Mouse (Mus musculus) kidney, adult 2 months (tissue): ENCODE results near the gene Cd244a. TPM values are rescaled to one million over a fixed set of nuclear protein-coding genes. Genes with fewer than 3 reads are reported as not detected.
A peak's percentile ranks its signal among the peaks of the same experiment; 100 is the strongest.

ENCODE experiments used
- DNase-seq: peaks from one replicate; pipeline ENCODE4 v3.0.0; 2021
- H3K27ac ChIP-seq: fragments of 200-500 bp; 2 replicates; pipeline ENCODE4 v1.5.1; 2012; ENCODE audit warnings: low read depth, low read length, control low read depth, inconsistent platforms; ENCODE audit not compliant: insufficient read depth
- H3K27me3 ChIP-seq: fragments of 200-500 bp; replicated peaks from 2 replicates; pipeline ENCODE4 v1.6.1; 2012; ENCODE audit warnings: mild to moderate bottlenecking, moderate library complexity, low read length, inconsistent platforms; ENCODE audit not compliant: control insufficient read depth, insufficient read depth
- H3K36me3 ChIP-seq: fragments of 200-500 bp; 2 replicates; pipeline ENCODE4 v1.6.1; 2012; ENCODE audit warnings: mild to moderate bottlenecking, moderate library complexity, low read length, inconsistent platforms; ENCODE audit not compliant: control insufficient read depth, insufficient read depth
- H3K4me1 ChIP-seq: fragments of 200-500 bp; 2 replicates; pipeline ENCODE4 v1.6.1; 2011; ENCODE audit warnings: low read length; ENCODE audit not compliant: control insufficient read depth, insufficient read depth
- H3K4me3 ChIP-seq: fragments of 200-500 bp; 2 replicates; pipeline ENCODE4 v1.5.1; 2011; ENCODE audit warnings: mild to moderate bottlenecking, low read depth, low read length, control low read depth; ENCODE audit not compliant: insufficient read depth
- CTCF ChIP-seq: fragments of 200-500 bp; conservative IDR thresholded peaks from 2 replicates; pipeline ENCODE4 v1.5.1; 2011; ENCODE audit warnings: low read depth, mild to moderate bottlenecking, control low read depth, low read length, moderate library complexity, mixed read lengths; ENCODE audit not compliant: insufficient read depth, insufficient read length
- POLR2A ChIP-seq: fragments of 200-500 bp; IDR thresholded peaks from one replicate; pipeline ENCODE4 v1.6.1; 2011; ENCODE audit warnings: low read depth, low read length, control low read depth
- WGBS: fragments of 180-500 bp; shearing (Covaris S2); methylation state at CpG from one replicate; pipeline ENCODE4 v1.1.7; 2018; 5-methylcytosine and 5-hydroxymethylcytosine counted together
- polyA plus RNA-seq: library from polyadenylated mRNA; depleted of rRNA; stranded (reverse); fragments of >200 nt; gene quantifications from 2 replicates; pipeline ENCODE4 v1.2.3, GENCODE M21; 2012; rRNA removed

The Cd244a gene
- polyA plus RNA-seq, 1 experiment: 0.53 TPM

- Histone ChIP-seq H3K4me1 (no peaks in the 10 kb centered on the region), H3K36me3 (no peaks in the 10 kb centered on the region), H3K27me3 (no peaks in the 10 kb centered on the region), H3K4me3 (no peak overlapping the region), H3K27ac (no peak overlapping the region)
- DNase-seq: no peak
- TF ChIP-seq CTCF (no peak), POLR2A (no peak)
- 68% methylated on average over 7 of the region's 7 CpGs for WGBS
These were observed 84.6 kb downstream of the Cd244a start for GRCm38 (mm10) chr1:171643612-171644011.

GRCm38 (mm10) chr1:171646429-171646940, 87.5 kb downstream of the Cd244a start:
- Histone ChIP-seq H3K27ac (no peak overlapping the region), H3K27me3 (no peaks in the 10 kb centered on the region), H3K4me1 (no peaks in the 10 kb centered on the region), H3K36me3 (no peaks in the 10 kb centered on the region), H3K4me3 (no peak overlapping the region)
- no peak for TF ChIP-seq POLR2A
- no peak for TF ChIP-seq CTCF
- peak; percentile 7 for DNase-seq
- WGBS: 53% methylated on average over 5 of the region's 5 CpGs

- no peaks in the 10 kb centered on the region for H3K4me1 ChIP-seq
- H3K27ac ChIP-seq: no peak overlapping the region
- H3K27me3 ChIP-seq: no peaks in the 10 kb centered on the region
- WGBS: 85% methylated on average over 5 of the region's 5 CpGs
- no peak overlapping the region for H3K4me3 ChIP-seq
- DNase-seq: no peak
- TF ChIP-seq CTCF: no peak
- no peak for TF ChIP-seq POLR2A
- H3K36me3 ChIP-seq: no peaks in the 10 kb centered on the region
These were observed 88.7 kb downstream of the Cd244a start for GRCm38 (mm10) chr1:171647716-171648115.

GRCm38 (mm10) chr1:171648840-171649239, 89.8 kb downstream of the Cd244a start:
- no peak for TF ChIP-seq CTCF
- no peak for TF ChIP-seq POLR2A
- Histone ChIP-seq H3K4me1 (no peaks in the 10 kb centered on the region), H3K36me3 (no peaks in the 10 kb centered on the region), H3K4me3 (no peak overlapping the region), H3K27ac (no peak overlapping the region), H3K27me3 (no peaks in the 10 kb centered on the region)
- 71% methylated on average over 8 of the region's 8 CpGs for WGBS
- no peak for DNase-seq

DNA sequence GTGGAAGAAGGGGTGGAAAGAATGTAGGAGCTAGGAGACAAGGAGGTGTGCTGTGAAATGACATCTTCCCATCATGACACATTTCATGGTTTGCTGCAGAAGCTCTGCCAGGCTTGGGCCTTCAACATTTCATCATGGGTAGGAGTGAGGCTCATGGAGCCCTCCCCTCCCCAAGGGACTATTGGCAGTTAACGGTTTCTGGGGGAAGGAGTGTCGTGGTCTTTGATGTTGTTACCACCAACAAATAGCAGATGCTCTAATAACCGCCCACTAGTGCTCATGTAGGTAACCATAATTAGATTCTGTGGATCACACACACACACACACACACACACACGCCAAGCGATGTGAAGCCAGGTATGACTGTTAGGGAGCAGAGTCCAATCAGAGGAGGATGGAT, 93.7 kb downstream of the Cd244a start, which contains the start of gene Slamf7:
Slamf7 (minus strand) TSS at position 302 of the 400 bp plus-strand sequence.
- Histone ChIP-seq H3K27me3 (no peaks in the 10 kb centered on the region), H3K4me3 (no peak within 1 kb of the TSS), H3K27ac (no peak within 1 kb of the TSS), H3K4me1 (no peaks in the 10 kb centered on the region), H3K36me3 (no peaks in the 10 kb centered on the region)
- no peak for TF ChIP-seq CTCF
- no peak for TF ChIP-seq POLR2A
- WGBS: 84% methylated on average over 5 of the region's 5 CpGs
- DNase-seq: no peak

DNA sequence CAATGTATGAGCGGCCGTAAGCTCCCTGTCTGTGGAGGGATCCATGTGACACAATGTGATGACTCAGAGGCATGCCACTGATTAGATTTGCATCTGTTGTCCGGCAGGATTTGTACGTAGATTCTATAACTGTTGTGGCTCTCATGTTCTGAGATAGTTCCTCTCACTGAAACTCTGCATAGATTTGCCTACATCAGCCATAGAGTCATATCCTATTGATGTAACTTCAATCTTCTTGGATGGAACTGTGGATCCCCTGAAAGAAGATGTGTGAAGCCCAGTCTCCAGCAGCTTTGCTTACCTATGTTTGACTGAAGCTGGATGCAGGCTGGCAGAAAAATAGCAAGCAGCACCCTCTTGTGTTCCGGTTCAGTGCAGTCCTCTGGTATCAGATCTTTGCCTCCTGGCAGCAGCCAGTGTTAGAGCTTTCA, 99.6 kb downstream of the Cd244a start:
- Histone ChIP-seq H3K27ac (no peak overlapping the region), H3K36me3 (no peaks in the 10 kb centered on the region), H3K27me3 (no peaks in the 10 kb centered on the region), H3K4me1 (no peaks in the 10 kb centered on the region), H3K4me3 (no peak overlapping the region)
- 62% methylated on average over 5 of the region's 5 CpGs for WGBS
- no peak for DNase-seq
- TF ChIP-seq POLR2A: no peak
- TF ChIP-seq CTCF: 0 out of 2 replicates have a peak, but pooled peaks have one; percentile 8

Other genes with a start within 250 kb of the Cd244a start
- 46.7 and 48.6 TPM in 2 replicates for gene Dedd, start 230.0 kb upstream of the Cd244a start, polyA plus RNA-seq
- 207 and 209 TPM in 2 replicates for gene Nit1, start 213.5 kb upstream of the Cd244a start, polyA plus RNA-seq
- 17.1 and 37.0 TPM in 2 replicates for gene Pfdn2, start 213.5 kb upstream of the Cd244a start, polyA plus RNA-seq
- gene Klhdc9, start 198.4 kb upstream of the Cd244a start, polyA plus RNA-seq: 6.9 and 7.1 TPM in 2 replicates
- 2.3 TPM in 2 replicates for gene Nectin4, start 189.1 kb upstream of the Cd244a start, polyA plus RNA-seq
- gene Arhgap30, start 170.2 kb upstream of the Cd244a start, polyA plus RNA-seq: 1.6 and 4.8 TPM in 2 replicates
- gene Usf1, start 147.9 kb upstream of the Cd244a start, polyA plus RNA-seq: 56.8 and 59.0 TPM in 2 replicates
- gene Tstd1, start 140.3 kb upstream of the Cd244a start, polyA plus RNA-seq: 77.3 and 79.7 TPM in 2 replicates
- gene F11r, start 121.7 kb upstream of the Cd244a start, polyA plus RNA-seq: 88.7 and 106 TPM in 2 replicates
- 3.2 and 3.3 TPM in 2 replicates for gene Alyref2, start 55.7 kb upstream of the Cd244a start, polyA plus RNA-seq
- not detected in 2 replicates for gene Itln1, start 23.9 kb upstream of the Cd244a start, polyA plus RNA-seq
- 0.54 and 2.2 TPM in 2 replicates for gene Ly9, start 48.2 kb downstream of the Cd244a start, polyA plus RNA-seq
- gene Slamf7, start 93.8 kb downstream of the Cd244a start, polyA plus RNA-seq: 1.1 and 1.5 TPM in 2 replicates
- gene Cd48, start 122.8 kb downstream of the Cd244a start, polyA plus RNA-seq: 2.7 and 4.3 TPM in 2 replicates
- 0.03 and 0.28 TPM in 2 replicates for gene Slamf1, start 207.9 kb downstream of the Cd244a start, polyA plus RNA-seq